Mouse (Mus musculus): ENCODE measurements around the gene Nr2f6.

DNA sequence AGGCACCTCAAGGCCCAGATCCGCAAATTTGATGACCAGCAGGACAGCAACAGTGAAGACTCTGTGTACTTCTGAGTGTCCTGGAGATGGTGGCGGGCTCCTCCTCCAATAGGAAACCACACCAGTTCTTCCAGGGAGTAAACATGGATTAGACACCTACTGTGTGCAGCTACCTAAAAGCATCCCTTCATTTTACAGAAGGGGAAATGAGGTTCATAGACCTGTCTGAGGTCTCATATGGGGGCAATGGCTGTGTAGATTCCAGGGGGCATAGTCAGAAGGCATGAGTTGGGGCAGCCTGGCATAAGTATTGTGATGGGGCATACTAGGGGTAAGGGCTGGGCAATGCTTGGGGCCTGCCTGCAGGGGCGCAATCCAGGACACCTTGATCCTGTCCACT is 8.8 kb downstream of the Nr2f6 start:
- TF ChIP-seq POLR2A (IDR thresholded peaks at IDR 0.05; ENCODE audit: borderline replicate concordance, extremely low read depth, low read depth, low read length) (no peak), CTCF (IDR thresholded peaks at IDR 0.05; ENCODE audit: insufficient read depth, low read length) (no peak)
